Mouse (Mus musculus) layer of hippocampus, postnatal 10 days (tissue): ENCODE data around the gene Gadl1. TPM values are rescaled to one million over a fixed set of nuclear protein-coding genes. Genes with fewer than 3 reads are reported as not detected.

Experiments used
- DNase-seq, 2 experiments: peaks; one replicate each; pipeline ENCODE4 v3.0.0; 2021; ENCODE audit warnings: low spot score in 2 of 2
- total RNA-seq, 2 experiments: library from RNA; stranded (reverse); gene quantifications; 2 replicates each; pipeline ENCODE4 v1.2.3; 2021

The Gadl1 gene
- total RNA-seq, 2 experiments from 2014 or later = 0.54 to 0.57 TPM

DNA sequence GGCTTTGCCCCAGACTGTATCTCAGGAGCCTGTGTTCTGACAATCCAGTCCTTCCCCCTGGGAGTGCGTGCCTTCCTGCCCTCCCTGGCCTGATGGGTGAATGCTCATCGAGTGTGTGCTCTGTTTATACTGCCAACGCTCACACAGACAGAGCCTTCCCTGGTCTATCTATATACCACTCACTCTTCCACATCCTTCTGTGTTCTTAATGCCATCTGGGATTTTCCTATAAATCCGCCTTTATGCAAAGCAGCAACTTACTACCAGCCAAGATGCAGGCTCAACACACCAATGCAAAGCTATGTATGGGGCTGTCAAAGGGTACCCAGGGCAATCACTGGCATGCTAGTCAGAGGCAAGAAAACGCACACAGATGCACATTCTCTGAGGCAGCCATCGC is 176.7 kb downstream of the Gadl1 start:
- no peak for DNase-seq

DNA sequence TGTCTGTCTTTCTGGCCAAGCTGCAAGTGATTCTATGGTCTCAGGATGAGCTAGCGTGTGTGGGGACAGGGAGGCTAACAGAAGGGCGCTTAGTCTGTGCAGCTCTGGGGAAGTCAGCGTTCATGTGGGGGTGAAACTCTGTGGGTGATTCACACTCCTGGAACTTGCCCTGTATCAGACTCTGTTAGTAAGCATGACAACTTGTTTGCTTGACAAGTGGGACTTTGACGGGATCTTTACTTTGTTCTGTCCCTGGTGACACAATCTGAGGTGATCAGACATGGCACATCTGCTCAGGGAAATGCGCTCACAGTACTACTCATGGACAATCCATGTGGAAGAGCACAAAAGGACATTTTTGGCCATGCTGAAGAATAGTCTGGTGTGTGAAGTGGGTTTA is 178.0 kb downstream of the Gadl1 start:
- no peak for DNase-seq

DNA sequence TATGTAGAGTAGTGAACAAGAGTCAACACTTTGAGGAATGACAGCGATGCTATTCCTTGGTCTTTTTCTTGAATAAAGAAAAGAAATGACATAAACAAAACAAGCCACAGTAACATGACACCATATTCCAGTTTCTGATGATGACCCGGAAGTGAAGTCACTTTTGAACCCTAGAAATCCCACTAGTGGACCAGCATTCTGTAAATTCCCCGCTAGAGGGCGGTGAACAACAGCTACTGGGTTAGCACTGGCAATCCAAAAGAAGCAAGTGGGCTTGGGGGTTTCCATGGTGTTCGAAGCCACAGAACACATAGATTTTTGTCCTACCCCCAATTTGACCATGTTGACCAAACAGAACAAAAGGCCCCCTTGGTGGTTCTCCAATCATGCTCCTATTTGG is 178.6 kb downstream of the Gadl1 start:
- peak; percentile 79 to 80 for DNase-seq

DNA sequence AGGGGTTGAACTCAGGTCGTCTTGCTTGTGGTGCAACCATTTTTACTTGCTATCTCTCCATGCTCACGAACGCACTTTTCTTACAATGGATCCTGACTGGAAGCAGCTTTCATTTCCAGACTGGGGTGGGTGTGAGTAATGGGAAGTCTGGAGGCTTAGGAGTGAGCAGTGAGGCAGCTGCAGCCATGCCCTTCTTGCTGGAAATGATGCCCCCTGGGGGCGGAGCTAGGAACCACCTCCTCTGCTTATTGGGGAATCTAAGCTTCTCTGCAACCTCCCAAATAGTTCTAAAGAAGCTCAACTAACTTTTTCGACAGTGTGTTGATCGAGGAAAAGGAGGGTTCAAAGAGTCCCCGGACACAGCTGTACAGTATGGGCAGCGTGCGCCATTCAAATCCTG is 179.7 kb downstream of the Gadl1 start:
- DNase-seq = peak in 1 of 2 experiments; percentile 26

DNA sequence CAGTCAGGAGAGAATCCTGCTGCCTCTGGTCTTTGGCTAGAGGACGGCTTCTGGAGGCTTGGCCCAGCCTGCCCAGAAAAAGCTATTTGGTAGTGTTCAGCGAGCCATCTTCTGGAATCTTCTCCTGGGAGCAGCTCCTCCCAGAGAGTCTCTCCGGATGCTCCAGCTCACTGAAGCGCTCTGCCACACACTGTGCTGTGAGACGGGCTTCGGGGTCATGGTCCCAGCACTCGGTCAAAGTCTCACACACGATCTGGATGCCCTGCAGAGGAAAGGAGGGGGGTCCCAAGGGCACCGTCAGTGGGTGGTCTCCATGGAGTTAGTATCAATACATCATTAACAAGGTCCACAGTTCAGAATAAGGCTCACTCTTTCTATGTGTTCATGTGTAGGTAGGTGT is 181.0 kb downstream of the Gadl1 start:
- no peak for DNase-seq

DNA sequence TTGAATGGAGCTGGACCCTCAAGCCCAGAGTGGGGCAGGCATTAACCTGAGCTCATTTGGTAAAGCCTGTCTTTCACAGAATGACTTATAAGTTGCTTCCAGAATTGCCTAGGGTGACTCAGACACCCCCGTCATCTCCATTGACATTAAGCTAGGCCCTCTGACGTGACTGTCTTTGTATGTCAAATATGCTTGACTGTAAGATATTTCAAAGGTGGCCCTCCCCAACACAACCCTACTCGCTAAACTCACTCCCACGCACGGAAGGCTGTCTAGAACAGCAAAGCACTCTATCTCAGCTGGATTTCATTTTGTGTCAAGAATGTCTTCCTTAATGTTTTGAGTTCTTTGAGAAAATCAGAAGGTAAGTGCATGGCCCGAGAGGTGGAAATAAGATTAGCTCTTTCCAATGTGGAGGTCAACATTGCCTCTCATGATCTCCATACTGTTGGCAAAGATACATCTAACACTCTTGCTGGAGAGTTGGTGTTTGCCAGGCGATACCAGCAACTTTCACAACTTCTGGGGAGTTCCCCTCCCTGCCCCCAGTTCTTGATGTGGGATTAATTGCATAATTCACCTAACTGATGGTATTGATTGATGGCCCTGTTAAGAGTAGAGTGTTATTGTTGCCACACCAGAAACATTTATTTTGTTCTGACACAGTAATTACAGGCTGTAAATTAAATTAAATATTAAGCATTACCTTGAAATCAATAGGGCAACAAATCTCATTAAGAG is 182.0 kb downstream of the Gadl1 start:
- DNase-seq = no peak

DNA sequence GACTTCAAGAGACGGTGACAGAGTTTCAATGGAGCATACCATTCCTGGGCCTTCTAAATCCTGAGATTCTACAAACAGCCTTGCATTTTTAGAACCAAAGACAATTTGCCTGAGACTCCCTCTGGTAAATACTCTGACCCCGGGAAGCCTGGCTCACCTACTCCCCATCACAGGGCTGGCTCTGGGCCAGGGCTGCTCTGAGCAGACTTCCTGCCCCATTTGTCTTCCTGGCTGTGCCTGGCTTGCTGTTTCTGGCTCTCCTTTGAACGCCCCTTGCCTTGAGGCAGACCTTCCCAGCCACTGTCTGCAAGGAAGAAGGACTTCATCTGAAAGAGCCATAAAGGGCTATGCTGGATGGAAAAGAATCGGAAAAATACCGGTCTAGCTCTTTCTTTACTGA is 182.7 kb downstream of the Gadl1 start:
- DNase-seq = no peak

DNA sequence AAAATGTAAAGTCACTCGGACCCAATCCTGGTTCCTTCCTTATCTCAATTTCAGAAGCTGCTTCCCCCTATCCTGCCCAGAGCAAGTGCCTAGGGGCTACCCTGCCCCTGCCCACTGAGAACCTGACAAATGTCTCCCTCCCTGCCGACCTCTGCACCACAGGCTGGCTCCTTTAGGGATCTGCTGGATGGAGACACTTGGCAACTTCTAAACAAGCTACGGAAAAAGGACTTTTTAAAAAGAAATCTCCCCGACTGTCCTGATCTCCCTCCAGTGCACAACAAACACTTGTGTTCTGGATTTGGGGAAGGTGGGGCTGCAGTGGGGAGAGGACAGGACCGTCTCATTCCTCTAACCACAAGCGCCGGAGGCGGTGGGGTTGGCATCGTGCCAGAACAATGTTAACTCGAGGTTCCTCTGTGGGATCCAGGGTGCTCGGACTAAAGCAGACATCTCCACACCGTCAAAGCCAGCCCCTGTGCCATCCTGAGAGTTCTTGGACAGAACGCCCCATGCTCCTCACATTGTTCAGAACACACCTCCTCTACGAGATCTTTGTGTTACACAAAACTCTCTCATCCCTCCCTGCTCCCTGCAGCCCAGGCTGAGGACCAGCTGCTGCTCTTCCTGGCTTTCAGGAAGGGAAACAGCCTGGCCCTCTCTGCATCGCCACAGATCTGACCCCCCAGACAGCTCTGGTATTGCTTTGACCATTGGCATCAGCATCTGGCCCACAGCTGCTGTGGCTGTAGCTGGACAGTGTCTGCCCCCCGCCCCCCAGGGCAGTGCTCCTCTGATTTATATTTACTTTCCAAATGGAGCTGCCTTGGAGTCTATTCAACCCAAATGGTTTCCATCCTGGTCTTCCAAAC is 189.7 kb downstream of the Gadl1 start:
- DNase-seq = peak; percentile 64 to 67

DNA sequence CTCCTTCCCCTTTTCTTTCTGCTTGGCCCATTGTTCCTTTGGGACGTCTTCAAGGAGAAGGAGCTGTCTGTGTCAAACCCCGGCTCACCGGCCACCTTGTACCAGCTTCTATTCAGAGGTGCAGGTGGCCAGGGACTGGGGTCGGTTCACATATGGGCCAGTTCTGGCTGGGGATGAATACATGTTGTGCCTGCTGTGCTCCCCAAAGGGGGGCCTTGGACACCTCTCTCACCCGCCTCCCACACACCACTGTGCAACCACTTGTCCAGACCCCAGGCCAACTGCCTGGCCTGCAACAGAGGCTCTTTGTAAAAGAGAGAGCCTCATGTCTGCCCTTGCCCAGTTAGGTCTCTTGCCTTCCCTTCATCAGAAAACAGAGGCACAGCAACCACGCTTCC is 190.3 kb downstream of the Gadl1 start:
- peak in 1 of 2 experiments; percentile 42 for DNase-seq

DNA sequence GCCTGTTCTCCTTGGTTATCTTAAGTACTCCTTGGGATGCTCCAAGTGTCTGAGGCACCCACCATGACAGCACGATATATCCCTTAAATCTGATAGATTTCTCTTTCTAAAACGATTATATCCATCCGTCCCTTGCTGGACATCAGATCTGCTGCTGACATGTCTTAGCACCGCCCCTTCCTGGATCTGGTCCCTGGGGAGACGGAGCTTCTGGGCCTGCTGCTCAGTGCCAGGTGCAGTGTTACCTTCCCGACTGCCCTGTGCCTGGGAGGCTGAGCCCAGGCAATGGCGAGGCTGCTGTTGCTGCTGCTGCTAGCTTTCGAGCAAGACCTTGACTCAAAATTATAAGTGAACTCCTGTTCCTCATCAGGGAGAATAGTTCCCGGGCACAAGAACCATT is 190.8 kb downstream of the Gadl1 start:
- no peak for DNase-seq

DNA sequence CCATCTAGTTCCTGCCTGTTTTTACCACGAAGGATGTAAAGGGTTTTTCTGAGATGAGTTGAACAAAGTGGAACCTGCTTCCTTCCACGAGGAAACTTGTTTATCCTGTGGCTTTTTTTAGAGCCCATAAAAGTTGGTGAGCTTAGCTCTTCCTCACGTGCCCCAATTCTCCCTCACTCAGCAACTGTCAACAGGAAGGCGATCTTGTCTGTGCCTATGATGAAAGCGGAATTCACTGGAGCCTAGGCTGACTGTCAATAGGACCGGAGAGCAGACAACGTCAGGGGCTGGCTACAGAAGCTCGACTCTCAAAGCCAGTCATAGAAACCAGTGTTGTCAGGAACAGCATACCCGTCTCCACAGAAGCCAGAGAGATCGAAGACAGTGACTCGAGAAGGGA is 192.6 kb downstream of the Gadl1 start:
- DNase-seq = no peak

DNA sequence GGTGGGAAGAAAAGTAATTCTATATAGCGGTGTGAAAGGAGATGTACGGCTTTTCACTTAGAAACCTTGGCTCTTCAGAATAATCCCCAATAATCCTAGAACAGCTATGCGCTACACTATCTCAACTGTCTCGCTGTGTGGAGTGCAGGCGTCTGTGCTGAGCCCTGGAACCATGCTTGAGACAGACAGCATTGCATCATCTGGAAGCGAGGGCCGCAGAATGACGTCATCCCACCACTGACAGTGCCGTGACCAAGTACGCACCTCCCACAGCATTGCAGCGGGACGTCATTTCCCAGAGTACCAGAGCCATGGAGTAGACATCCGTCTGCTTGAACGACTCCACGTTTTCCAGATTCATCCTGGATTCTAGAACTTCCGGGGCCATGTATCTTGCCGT is 195.5 kb downstream of the Gadl1 start:
- DNase-seq = no peak

DNA sequence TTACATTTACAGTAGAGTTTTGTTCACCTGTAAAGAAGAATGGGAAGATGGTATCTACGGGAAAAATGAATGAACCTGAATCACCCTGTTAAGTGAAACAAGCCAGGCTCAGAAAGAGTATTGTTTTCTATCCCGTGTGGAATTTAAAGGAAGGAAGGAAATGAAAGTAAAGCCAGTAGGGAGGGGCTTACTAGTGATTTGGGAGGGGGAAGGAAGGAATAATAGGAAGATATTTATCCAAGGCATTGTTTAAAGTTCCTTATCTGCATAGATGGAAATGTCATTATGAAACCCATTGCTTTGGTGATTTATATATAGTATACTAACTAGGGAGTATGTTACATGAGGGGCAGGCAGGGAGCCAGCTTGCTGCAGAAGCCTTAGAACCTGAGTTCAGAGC is 199.5 kb downstream of the Gadl1 start:
- no peak for DNase-seq

DNA sequence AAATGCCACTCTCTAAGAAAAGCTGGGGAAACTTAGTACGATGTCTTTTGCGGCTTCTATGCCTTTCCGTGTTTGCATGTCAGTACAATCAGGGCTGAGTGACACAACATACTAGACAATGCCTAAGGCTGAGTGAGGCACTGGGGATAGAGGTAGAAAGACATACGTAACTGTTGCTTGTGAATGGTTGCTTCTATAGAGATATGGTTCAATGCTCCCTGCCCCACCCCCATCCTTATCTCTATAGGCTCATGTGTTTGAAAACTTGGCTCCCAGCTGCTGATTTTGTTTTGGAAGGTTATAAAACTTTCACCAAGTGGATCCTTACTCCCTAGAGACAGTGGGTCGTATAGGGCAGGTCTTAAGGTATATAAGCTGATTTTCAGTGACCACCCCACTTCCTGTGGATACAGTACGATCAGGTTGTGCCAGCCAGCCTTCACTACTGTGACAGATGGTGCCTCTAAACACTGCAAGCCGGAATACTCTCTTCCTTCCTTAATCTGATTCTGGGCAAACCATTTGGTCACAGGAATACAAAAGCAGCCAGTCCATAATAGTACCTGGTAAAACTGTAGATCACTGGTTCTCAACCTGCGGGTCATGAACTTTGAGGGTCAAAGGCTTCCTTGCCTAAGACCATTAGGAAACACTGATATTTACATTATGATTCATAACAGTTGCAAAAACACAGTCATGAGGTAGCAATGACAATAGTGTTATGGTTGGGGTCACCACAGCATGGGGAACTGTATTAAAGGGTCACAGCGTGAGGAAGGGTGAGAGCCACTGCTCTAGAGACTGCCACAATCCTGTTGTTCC is 202.1 kb downstream of the Gadl1 start:
- no peak for DNase-seq

DNA sequence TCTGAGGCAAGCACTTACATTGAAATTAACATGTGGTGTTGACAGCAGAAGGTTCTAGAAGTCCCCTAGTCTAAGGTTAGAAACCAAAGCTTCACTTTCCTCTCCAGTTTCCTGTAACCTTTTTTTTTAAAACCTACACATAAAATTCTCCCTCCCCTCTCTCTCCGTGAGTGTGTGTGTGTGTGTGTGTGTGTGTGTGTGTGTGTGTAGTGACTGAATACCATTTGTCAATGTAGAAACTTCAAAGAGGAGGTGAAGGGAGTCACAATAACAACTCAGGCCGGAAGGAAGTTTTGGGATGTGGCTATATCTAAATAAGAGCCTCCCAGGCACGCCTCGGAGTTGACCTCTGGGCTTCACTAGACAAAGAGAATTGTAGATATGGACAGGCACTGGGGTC is 205.1 kb downstream of the Gadl1 start:
- no peak for DNase-seq

DNA sequence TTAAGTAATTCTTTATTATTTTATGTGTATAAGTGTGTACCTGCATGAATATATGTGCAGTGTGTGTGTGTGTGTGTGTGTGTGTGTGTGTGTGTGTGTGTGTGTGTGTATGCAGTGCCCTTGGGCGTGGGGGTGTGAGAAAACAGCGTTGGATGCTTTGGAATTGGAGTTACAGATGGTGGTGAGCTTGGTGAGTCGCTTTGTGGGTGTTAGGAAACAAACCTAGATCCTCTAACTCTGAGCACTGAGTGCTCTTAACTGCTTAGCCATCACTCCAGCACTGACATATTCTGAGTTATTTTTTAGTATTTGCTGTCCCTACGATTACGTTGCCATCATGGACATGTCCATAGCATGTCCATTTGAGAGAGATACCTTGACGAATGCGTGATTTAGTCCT is 206.6 kb downstream of the Gadl1 start:
- no peak for DNase-seq

DNA sequence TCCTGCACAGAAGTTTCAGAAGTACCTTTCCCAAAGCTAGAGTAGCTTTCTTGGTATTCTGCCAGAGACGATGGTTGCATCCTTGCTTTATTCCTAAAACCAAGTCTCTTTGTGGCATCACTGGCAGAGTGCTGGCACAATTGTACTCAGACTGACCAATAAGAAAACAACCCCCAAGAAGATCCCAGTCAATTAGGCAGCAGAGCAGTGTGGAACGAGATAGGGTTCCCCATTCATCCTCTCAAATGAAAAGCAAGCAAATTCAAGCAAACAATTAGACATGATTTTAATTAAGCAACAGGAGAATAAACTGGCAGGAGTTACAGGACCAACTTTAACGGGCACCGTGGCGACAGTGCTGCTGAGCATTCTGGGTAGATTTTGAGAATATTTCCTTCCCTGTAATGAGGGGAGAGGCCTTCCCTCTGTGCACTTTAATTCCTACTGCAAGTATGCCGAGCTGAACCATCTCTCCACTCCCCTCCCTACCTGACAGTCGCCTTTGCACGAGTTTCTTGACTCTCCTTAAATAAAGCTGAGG is 209.1 kb downstream of the Gadl1 start:
- DNase-seq = no peak

DNA sequence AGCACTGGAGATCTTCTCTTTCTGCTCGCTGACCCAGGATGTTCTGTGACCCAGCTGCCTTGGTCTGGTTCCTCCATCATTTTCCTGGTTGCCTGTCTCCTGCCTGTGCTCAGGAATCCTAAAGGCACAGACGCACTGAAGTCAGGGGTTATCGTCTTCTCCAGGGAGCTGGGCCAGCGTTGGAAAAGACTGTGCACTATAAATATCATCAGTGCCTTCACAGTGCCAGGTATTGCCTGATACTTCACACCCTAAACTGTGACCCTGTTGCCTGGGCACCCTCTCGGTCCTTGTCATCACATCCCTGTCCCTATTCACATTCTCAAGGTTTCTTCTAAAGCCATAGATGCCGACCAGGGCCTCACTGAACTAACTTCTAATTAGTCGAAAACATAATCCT is 210.7 kb downstream of the Gadl1 start:
- no peak for DNase-seq

DNA sequence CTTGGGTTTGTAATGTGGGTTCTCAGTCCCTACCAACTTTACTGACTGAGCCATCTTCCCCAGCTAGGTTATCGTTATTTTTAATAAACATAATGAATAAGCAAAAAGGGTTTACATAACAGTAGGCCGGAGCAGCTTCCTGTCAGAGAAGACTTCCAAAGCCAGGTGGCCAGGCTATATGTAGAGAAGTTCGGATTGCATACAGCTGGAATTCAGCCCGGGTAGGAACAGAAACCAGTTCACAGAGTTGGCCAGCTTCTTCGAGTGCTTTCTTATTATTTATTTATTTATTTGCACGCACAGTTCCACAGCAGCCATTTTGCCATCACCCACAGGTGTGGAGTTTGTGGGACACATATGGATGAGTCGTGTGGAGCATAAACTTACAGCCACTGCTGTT is 212.2 kb downstream of the Gadl1 start:
- no peak for DNase-seq

DNA sequence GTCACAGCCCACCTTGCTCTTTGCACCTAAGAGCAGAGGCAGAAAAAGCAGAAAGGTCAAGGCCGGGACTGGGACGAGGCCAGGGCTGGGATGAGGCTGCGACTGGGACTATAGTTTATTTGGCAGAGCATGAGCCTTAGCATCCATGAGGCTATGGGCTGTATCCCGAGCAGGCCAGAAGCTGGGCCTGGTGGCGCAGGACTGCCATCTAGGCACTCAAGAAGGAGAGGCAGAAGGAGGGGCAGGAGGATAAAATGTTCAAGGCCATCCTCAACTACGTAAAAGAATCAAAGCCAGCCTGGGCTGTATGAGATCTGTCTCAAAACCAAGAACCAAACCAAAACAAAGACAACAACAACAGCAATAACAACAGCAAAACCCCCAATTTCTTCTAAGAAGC is 213.3 kb downstream of the Gadl1 start:
- no peak for DNase-seq

DNA sequence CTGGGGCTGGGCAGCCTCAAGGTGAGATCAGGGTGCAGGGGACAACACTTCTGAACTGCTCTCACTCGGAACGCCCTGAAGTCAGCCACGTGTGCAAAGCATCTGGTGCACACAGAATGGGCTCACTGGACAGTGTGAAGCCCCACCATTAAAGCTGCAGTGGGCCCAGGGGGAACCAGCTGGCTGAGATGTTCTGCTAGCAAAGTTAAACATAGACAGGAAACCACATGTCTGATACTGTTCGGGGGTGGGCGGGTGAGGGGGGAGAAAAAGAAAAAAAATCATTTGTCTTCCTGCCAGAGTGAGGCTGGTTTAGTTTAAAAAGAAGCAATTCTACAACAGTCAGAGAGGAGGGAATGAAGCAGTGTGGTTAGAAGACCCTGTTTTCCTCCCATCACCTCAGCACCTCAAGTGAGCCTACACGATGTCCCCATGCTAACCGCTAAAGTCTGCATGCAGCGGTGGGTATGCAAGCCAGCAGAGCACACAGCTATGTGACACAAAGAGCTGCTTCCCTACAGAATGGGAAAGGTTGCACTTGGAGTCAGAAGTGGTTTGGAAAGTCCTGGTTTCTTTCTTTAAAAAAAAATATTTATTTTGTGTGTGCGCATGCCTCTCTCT is 213.8 kb downstream of the Gadl1 start:
- DNase-seq = no peak
